Mouse (Mus musculus): ENCODE data around the gene Smarcd1. TPM values are rescaled to one million over a fixed set of nuclear protein-coding genes. Genes with fewer than 3 reads are reported as not detected.

Smarcd1 gene
- polyA plus RNA-seq, 1 experiment, result 23.8 TPM

DNA sequence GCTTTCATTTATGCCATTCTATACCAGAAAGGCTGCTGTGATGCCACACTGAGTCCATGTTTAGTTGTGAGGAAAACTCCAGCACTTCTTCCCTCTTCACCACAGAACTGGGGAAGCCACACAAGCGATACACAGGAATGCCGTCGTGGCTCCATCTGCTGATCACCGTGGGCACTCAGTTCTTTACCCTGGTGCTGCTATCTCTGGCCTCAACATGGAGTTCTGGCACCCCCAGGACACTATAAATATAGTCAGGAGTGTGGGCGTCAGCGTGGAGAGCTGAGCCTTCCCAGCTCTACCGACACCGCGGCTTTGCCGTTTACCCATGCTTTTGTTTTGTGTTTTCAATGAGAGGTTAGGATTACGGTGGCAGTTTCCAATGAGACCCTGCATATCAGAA, 34.7 kb downstream of the Smarcd1 start:
- H3K4me1 ChIP-seq (ENCODE audit: control insufficient read depth, insufficient read depth, insufficient read length, low read length), result no peaks in the 10 kb centered on the region
- 91% methylated on average over 11 of the region's 11 CpGs for WGBS
- no peak for TF ChIP-seq POLR2A (IDR thresholded peaks at IDR 0.05; ENCODE audit: low read depth, low read length)

DNA sequence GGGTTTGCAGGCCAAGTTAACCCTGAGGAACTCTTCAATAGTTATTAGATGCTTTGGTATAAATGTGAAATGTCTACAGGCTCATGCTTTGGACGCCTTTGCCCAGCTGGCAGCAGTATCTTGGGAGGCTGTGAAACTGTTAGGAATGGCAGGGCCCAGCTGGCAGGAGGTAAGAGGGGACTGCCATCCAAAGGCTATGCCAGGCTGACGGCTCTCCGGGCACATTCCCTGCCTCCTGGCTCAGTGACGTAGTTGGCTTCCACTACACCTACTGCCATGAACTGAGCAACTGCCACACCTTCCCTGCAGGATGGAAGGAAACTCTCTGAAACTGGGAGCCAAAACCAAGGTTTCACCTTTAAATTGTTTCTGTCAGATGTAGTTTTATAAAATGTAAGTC, 38.3 kb downstream of the Smarcd1 start:
- H3K4me3 ChIP-seq (ENCODE audit: low read depth, low read length), result no peak overlapping the region
- no peaks in the 10 kb centered on the region for H3K4me1 ChIP-seq (ENCODE audit: control insufficient read depth, insufficient read depth, insufficient read length, low read length)
- TF ChIP-seq CTCF (IDR thresholded peaks at IDR 0.05; ENCODE audit: extremely low read depth, insufficient read length, insufficient replicate concordance, low read depth, low read length), result no peak
- no peak for TF ChIP-seq POLR2A (IDR thresholded peaks at IDR 0.05; ENCODE audit: low read depth, low read length)
- H3K27ac ChIP-seq (ENCODE audit: insufficient read depth, low read depth, low read length), result no peak overlapping the region
- peaks cover 7% of the 10 kb centered on the region for H3K36me3 ChIP-seq (ENCODE audit: control insufficient read depth, insufficient read depth, low read length)
- 96% methylated on average over 4 of the region's 4 CpGs for WGBS
- no peaks in the 10 kb centered on the region for H3K27me3 ChIP-seq (ENCODE audit: control insufficient read depth, insufficient read depth, low read length)

More for the DNA sequence above, 34.7 kb downstream of the Smarcd1 start:
- peaks cover 17% of the 10 kb centered on the region for H3K36me3 ChIP-seq (ENCODE audit: control insufficient read depth, insufficient read depth, low read length)
- H3K27ac ChIP-seq (ENCODE audit: insufficient read depth, low read depth, low read length), result no peak overlapping the region
- no peak overlapping the region for H3K4me3 ChIP-seq (ENCODE audit: low read depth, low read length)
- H3K27me3 ChIP-seq (ENCODE audit: control insufficient read depth, insufficient read depth, low read length), result no peaks in the 10 kb centered on the region

DNA sequence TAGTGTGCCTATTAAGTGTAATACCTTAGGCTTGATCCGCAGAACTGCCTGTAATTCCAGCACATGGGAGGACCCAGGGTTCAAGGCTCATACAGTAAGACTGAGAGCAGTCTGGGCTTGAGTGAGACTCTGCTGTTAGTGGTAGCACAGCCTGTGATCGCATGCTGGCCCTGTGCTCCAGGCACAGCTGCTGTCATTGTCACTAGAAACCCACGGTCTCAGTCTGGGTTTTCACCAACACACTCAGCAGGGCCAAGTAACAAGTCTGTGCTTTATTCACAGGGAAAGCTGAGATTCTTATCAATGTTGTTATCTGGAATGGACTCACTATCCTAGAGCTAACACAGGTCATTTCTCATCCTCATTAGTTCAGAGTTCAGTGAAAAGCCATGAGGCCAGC, 52.3 kb downstream of the Smarcd1 start:
- H3K27ac ChIP-seq (ENCODE audit: insufficient read depth, low read depth, low read length), result no peak overlapping the region
- H3K4me1 ChIP-seq (ENCODE audit: control insufficient read depth, insufficient read depth, insufficient read length, low read length), result peaks cover 3% of the 10 kb centered on the region; the same call in 1 of the 2 replicates
- no peaks in the 10 kb centered on the region for H3K27me3 ChIP-seq (ENCODE audit: control insufficient read depth, insufficient read depth, low read length)
- no peaks in the 10 kb centered on the region for H3K36me3 ChIP-seq (ENCODE audit: control insufficient read depth, insufficient read depth, low read length)
- no peak for TF ChIP-seq POLR2A (IDR thresholded peaks at IDR 0.05; ENCODE audit: low read depth, low read length)
- no peak for TF ChIP-seq CTCF (IDR thresholded peaks at IDR 0.05; ENCODE audit: extremely low read depth, insufficient read length, insufficient replicate concordance, low read depth, low read length)
- no peak overlapping the region for H3K4me3 ChIP-seq (ENCODE audit: low read depth, low read length)
- whole genome bisulfite sequencing, result 73% methylated on average over 3 of the region's 3 CpGs

Other genes with a start within 250 kb of the Smarcd1 start
- gene Nckap5l, start 244.4 kb upstream of the Smarcd1 start, polyA plus RNA-seq (2012; rRNA removed), result 1.8 and 3.1 TPM in 2 replicates
- 2.7 and 5.2 TPM in 2 replicates for gene Bcdin3d, start 227.4 kb upstream of the Smarcd1 start, polyA plus RNA-seq (2012; rRNA removed)
- gene Faim2, start 174.0 kb upstream of the Smarcd1 start, polyA plus RNA-seq (2012; rRNA removed), result 1.3 and 1.7 TPM in 2 replicates
- gene Aqp2, start 123.1 kb upstream of the Smarcd1 start, polyA plus RNA-seq (2012; rRNA removed), result not detected in 2 replicates
- 0.20 and 52.4 TPM in 2 replicates for gene Aqp5, start 111.3 kb upstream of the Smarcd1 start, polyA plus RNA-seq (2012; rRNA removed)
- not detected in 2 replicates for gene Aqp6, start 100.7 kb upstream of the Smarcd1 start, polyA plus RNA-seq (2012; rRNA removed)
- gene Racgap1, start 50.5 kb upstream of the Smarcd1 start, polyA plus RNA-seq (2012; rRNA removed), result 6.8 and 12.5 TPM in 2 replicates
- gene Asic1, start 31.8 kb upstream of the Smarcd1 start, polyA plus RNA-seq (2012; rRNA removed), result 0.30 and 0.70 TPM in 2 replicates
- 3.0 TPM in 1 of 2 replicates, not detected in the other for gene Gm17349, start 3.4 kb downstream of the Smarcd1 start, polyA plus RNA-seq (2012; rRNA removed)
- gene Gpd1, start 15.4 kb downstream of the Smarcd1 start, polyA plus RNA-seq (2012; rRNA removed), result 246 and 260 TPM in 2 replicates
- 301 and 397 TPM in 2 replicates for gene Cox14, start 23.5 kb downstream of the Smarcd1 start, polyA plus RNA-seq (2012; rRNA removed)
- gene Cers5, start 70.8 kb downstream of the Smarcd1 start, polyA plus RNA-seq (2012; rRNA removed), result 6.9 and 8.2 TPM in 2 replicates
- 26.1 and 47.7 TPM in 2 replicates for gene Lima1, start 173.3 kb downstream of the Smarcd1 start, polyA plus RNA-seq (2012; rRNA removed)

Measured in small intestine, adult 2 months (tissue).